Mouse (Mus musculus) lung, embryonic 14.5 days (tissue): ENCODE measurements around the gene Prr36. TPM values are rescaled to one million over a fixed set of nuclear protein-coding genes. Genes with fewer than 3 reads are reported as not detected.

Experiments used
- ATAC-seq: fragments of 200-750 bp; cut with Nextera tagmentation; 2 replicates; pipeline ENCODE4 v1.8.0; 2017; ENCODE audit warnings: mild to moderate bottlenecking, moderate TSS enrichment, moderate library complexity; ENCODE audit not compliant: insufficient read depth
- DNase-seq: peaks from one replicate; pipeline ENCODE4 v3.0.0-alpha.2; 2015
- H3K27ac ChIP-seq: fragments of 300-500 bp; sonication (generic); 2 replicates; pipeline ENCODE4 v1.5.1; 2014; ENCODE audit warnings: low read depth, mild to moderate bottlenecking, moderate library complexity
- H3K27me3 ChIP-seq: fragments of 300-500 bp; sonication (generic); 2 replicates; pipeline ENCODE4 v1.6.1; 2014; ENCODE audit warnings: low read length, control low read depth; ENCODE audit not compliant: insufficient read depth
- H3K36me3 ChIP-seq: fragments of 300-500 bp; sonication (generic); 2 replicates; pipeline ENCODE4 v1.6.1; 2014; ENCODE audit warnings: control low read depth; ENCODE audit not compliant: insufficient read depth
- H3K4me1 ChIP-seq: fragments of 300-500 bp; sonication (generic); 2 replicates; pipeline ENCODE4 v1.6.1; 2014; ENCODE audit warnings: antibody characterized with exemption, control low read depth; ENCODE audit not compliant: insufficient read depth
- H3K4me2 ChIP-seq: fragments of 300-500 bp; sonication (generic); 2 replicates; pipeline ENCODE4 v1.6.1; 2014; ENCODE audit warnings: mild to moderate bottlenecking
- H3K4me3 ChIP-seq: fragments of 300-500 bp; sonication (generic); 2 replicates; pipeline ENCODE4 v1.5.1; 2014; ENCODE audit warnings: low read depth, low read length
- H3K9ac ChIP-seq: fragments of 300-500 bp; sonication (generic); 2 replicates; pipeline ENCODE4 v1.6.1; 2014
- H3K9me3 ChIP-seq: fragments of 300-500 bp; sonication (generic); 2 replicates; pipeline ENCODE4 v1.6.1; 2016; ENCODE audit warnings: low read depth, low read length, control low read depth
- CTCF ChIP-seq: IDR thresholded peaks from 2 replicates; pipeline ENCODE4 v1.5.1; 2016; ENCODE audit warnings: antibody characterized with exemption, low read depth
- WGBS: fragments of 180-500 bp; shearing (Covaris S2); extraction: QIAGEN DNeasy Blood & Tissue Kit; methylation state at CpG from one replicate; pipeline ENCODE4 v1.1.7; 2014; 5-methylcytosine and 5-hydroxymethylcytosine counted together
- polyA plus RNA-seq: library from polyadenylated mRNA; unstranded; fragments of >200 nt; fragmentation: Nextera tagmentation; extraction: Ambion mirVana; gene quantifications from 2 replicates; pipeline ENCODE4 v1.2.1, GENCODE M21; 2014

Prr36 gene
- polyA plus RNA-seq, 1 experiment from 2014 or later, result 9.7 TPM

DNA sequence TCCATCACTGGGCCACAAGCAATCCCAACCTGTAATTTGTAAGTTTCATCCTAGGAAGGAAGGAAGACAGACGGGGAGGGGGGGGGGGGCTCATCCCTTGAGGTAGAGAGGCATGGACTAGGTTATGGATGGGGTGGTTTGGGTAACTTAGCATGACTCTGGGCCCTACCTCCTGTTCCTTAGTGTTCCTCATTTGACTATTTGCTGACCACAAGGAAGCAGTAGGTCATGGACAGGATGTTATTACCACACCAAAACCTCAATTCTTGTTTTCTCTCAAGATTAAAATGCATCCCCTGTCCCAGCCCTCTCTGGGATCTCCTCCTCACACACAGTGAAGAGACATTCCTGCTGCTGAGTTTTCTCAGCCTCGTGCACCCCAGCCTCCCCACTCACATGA, 15.9 kb downstream of the Prr36 start:
- Histone ChIP-seq H3K9me3 (no peaks in the 10 kb centered on the region), H3K27ac (no peak overlapping the region), H3K27me3 (peaks cover 9% of the 10 kb centered on the region), H3K4me3 (no peak overlapping the region), H3K4me2 (no peak overlapping the region), H3K4me1 (no peaks in the 10 kb centered on the region), H3K36me3 (peaks cover 19% of the 10 kb centered on the region; the same call in 1 of the 2 replicates), H3K9ac (no peak overlapping the region)
- TF ChIP-seq CTCF, result no peak
- 46% methylated on average over 2 of the region's 2 CpGs for WGBS
- ATAC-seq (no peak), DNase-seq (no peak)

GRCm38 (mm10) chr8:4193588-4193894, 23.7 kb downstream of the Prr36 start:
- no peak overlapping the region for H3K9ac ChIP-seq

DNA sequence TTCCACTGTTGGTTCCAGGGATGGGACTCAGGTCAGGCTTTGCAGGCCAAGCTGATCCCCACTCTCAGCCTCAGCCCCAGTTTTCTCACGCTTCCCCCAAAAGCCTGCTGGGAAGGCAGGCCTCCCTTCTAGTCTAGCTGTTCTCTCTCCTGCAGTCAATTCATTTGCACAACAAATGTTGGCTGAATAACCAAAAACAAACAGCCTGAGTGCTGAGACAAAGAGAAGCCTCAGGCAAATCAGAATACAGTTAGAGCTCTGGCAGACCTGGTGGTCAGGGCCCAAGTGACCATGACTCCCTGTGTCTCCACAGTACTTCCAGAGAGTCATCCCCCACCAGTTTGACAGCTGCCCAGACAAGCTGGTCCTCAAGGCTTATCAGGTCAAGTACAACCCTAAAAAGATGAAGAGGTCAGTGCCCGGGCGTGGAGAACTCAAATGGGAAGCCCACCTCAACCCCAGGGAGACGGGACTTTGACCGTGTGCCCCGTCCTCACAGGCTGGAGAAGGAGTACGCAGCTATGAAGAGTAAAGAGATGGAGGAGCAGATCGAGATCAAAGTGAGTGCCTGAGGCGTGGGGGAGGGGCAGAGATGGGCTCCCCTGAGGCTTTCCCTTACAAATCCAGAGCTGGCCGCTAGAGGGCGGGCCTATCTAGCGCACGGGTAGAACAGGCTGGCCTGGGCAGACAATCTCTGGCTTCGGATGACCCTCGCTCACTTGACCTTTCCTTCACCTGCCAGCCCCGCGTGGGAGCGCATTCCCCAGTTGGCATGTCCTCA, 24.3 kb downstream of the Prr36 start:
- H3K27ac ChIP-seq, result no peak overlapping the region
- H3K4me2 ChIP-seq, result peak overlapping the region; percentile 5; the same call in 1 of the 2 replicates

More at GRCm38 (mm10) chr8:4193588-4193894, 23.7 kb downstream of the Prr36 start:
- no peaks in the 10 kb centered on the region for H3K4me1 ChIP-seq
- no peak for DNase-seq
- TF ChIP-seq CTCF, result no peak
- H3K36me3 ChIP-seq, result peaks cover 6% of the 10 kb centered on the region; the same call in 1 of the 2 replicates
- H3K9me3 ChIP-seq, result no peaks in the 10 kb centered on the region
- H3K4me3 ChIP-seq, result no peak overlapping the region
- H3K27ac ChIP-seq, result no peak overlapping the region
- 45% methylated on average over 7 of the region's 7 CpGs for WGBS
- no peaks in the 10 kb centered on the region for H3K27me3 ChIP-seq
- ATAC-seq, result peak; percentile 39; the same call in 1 of the 2 replicates
- H3K4me2 ChIP-seq, result peak overlapping the region; percentile 5; the same call in 1 of the 2 replicates

GRCm38 (mm10) chr8:4192305-4192704, 25.0 kb downstream of the Prr36 start:
- ATAC-seq, result no peak
- Histone ChIP-seq H3K9me3 (no peaks in the 10 kb centered on the region), H3K27me3 (no peaks in the 10 kb centered on the region), H3K9ac (no peak overlapping the region), H3K27ac (no peak overlapping the region), H3K36me3 (peaks cover 13% of the 10 kb centered on the region; the same call in 1 of the 2 replicates), H3K4me2 (no peak overlapping the region), H3K4me3 (no peak overlapping the region), H3K4me1 (no peaks in the 10 kb centered on the region)
- no peak for DNase-seq
- no peak for TF ChIP-seq CTCF
- WGBS, result 57% methylated on average over 5 of the region's 5 CpGs

More for the DNA sequence above, 24.3 kb downstream of the Prr36 start:
- no peaks in the 10 kb centered on the region for H3K4me1 ChIP-seq
- no peak overlapping the region for H3K9ac ChIP-seq
- no peaks in the 10 kb centered on the region for H3K9me3 ChIP-seq
- peak; percentile 90 for TF ChIP-seq CTCF
- no peaks in the 10 kb centered on the region for H3K27me3 ChIP-seq
- DNase-seq, result peak; percentile 92
- peaks cover 11% of the 10 kb centered on the region; the same call in 1 of the 2 replicates for H3K36me3 ChIP-seq
- no peak overlapping the region for H3K4me3 ChIP-seq
- peak; percentile 88 for ATAC-seq
- WGBS, result 8% methylated on average over 18 of the region's 18 CpGs

DNA sequence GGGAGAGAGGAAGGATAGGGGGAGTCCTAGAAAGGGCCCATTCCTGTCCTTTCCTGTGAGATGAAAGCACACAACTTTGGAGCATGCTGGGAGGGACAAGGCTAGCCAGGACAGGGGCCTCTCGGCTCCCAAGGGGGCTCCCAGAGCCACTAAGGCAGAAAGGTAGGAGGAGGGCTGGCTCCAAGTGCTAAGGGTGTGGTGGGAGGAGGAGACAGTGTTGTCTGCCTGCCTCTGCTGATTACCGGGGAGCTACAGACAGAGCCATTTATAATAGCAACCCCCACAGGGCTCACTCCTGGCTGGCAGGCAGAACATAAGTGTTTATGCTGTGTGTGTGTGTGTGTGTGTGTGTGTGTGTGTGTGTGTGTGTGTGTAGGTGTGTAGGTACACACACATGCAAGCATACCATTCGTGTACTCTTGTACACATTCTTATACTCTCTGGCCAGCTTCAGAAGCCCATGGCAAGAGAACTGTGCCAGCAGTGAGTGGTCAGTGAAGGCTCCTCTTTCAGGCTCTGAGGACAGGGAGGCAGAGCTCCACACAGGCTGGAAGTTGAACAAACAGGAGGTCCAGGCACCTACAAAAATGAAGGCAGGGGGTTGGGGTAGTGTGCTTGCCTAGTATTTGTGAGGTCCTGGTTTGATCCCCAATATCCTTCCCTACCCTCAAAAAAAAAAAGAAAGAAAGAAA, 28.1 kb downstream of the Prr36 start:
- no peaks in the 10 kb centered on the region for H3K27me3 ChIP-seq
- 25% methylated on average over 3 of the region's 3 CpGs for WGBS
- peaks cover 29% of the 10 kb centered on the region for H3K36me3 ChIP-seq
- DNase-seq (no peak), ATAC-seq (no peak; the same call in 1 of the 2 replicates)
- no peak for TF ChIP-seq CTCF
- H3K4me3 ChIP-seq, result no peak overlapping the region
- no peak overlapping the region for H3K9ac ChIP-seq
- H3K9me3 ChIP-seq, result no peaks in the 10 kb centered on the region
- H3K4me1 ChIP-seq, result no peaks in the 10 kb centered on the region
- no peak overlapping the region for H3K4me2 ChIP-seq
- no peak overlapping the region for H3K27ac ChIP-seq

- no peaks in the 10 kb centered on the region for H3K4me1 ChIP-seq
- ATAC-seq (no peak), DNase-seq (no peak)
- H3K9ac ChIP-seq, result no peak overlapping the region
- peaks cover 26% of the 10 kb centered on the region for H3K36me3 ChIP-seq
- H3K27ac ChIP-seq, result no peak overlapping the region
- H3K27me3 ChIP-seq, result no peaks in the 10 kb centered on the region
- H3K4me2 ChIP-seq, result no peak overlapping the region
- H3K4me3 ChIP-seq, result no peak overlapping the region
- no peaks in the 10 kb centered on the region for H3K9me3 ChIP-seq
- no peak for TF ChIP-seq CTCF
Observed at GRCm38 (mm10) chr8:4188605-4189004, 28.7 kb downstream of the Prr36 start.

GRCm38 (mm10) chr8:4186151-4186550, 31.1 kb downstream of the Prr36 start:
- DNase-seq, result no peak
- Histone ChIP-seq H3K4me3 (no peak overlapping the region), H3K9ac (no peak overlapping the region), H3K27me3 (no peaks in the 10 kb centered on the region), H3K9me3 (no peaks in the 10 kb centered on the region), H3K27ac (no peak overlapping the region), H3K4me1 (no peaks in the 10 kb centered on the region), H3K36me3 (peaks cover 26% of the 10 kb centered on the region), H3K4me2 (no peak overlapping the region)
- ATAC-seq, result no peak
- 77% methylated on average over 2 of the region's 2 CpGs for WGBS
- no peak for TF ChIP-seq CTCF
